Mouse (Mus musculus): Measurements from ENCODE around the gene Slc4a8. TPM values are rescaled to one million over a fixed set of nuclear protein-coding genes. Genes with fewer than 3 reads are reported as not detected.
"Not testable (repeated sequence)": the region's sequence is repeated elsewhere in the genome, so short reads cannot be mapped to it uniquely, and the experiment has no call there.

Slc4a8 gene
- polyA plus RNA-seq, 1 experiment, result not detected

GRCm38 (mm10) chr15:100761036-100761418 is 520 bp upstream of the Slc4a8 start:
- 12% methylated on average over 9 of the region's 9 CpGs for WGBS
- Histone ChIP-seq H3K4me3 (ENCODE audit: insufficient read depth, low read depth, low read length) (peak overlapping the region; percentile 76), H3K4me1 (ENCODE audit: control insufficient read depth, insufficient read depth, low read length) (peaks cover 17% of the 10 kb centered on the region), H3K27ac (ENCODE audit: insufficient read depth, low read depth, low read length) (peak overlapping the region; percentile 52; the same call in 1 of the 2 replicates)
- TF ChIP-seq CTCF (IDR thresholded peaks at IDR 0.05; ENCODE audit: insufficient read depth, low read depth, low read length) (no peak), POLR2A (IDR thresholded peaks at IDR 0.05; ENCODE audit: insufficient read depth, low read depth, low read length) (no peak)

- H3K4me3 ChIP-seq (ENCODE audit: insufficient read depth, low read depth, low read length), result peak overlapping the region; percentile 76
- H3K27ac ChIP-seq (ENCODE audit: insufficient read depth, low read depth, low read length), result no peak overlapping the region
- 16% methylated on average over 8 of the region's 8 CpGs for WGBS
- TF ChIP-seq CTCF (IDR thresholded peaks at IDR 0.05; ENCODE audit: insufficient read depth, low read depth, low read length), result no peak
- TF ChIP-seq POLR2A (IDR thresholded peaks at IDR 0.05; ENCODE audit: insufficient read depth, low read depth, low read length), result no peak
- peaks cover 24% of the 10 kb centered on the region for H3K4me1 ChIP-seq (ENCODE audit: control insufficient read depth, insufficient read depth, low read length)
These were observed 1.1 kb downstream of the Slc4a8 start for GRCm38 (mm10) chr15:100762649-100763048.

- H3K4me1 ChIP-seq (ENCODE audit: control insufficient read depth, insufficient read depth, low read length), result peaks cover 22% of the 10 kb centered on the region
- TF ChIP-seq CTCF (IDR thresholded peaks at IDR 0.05; ENCODE audit: insufficient read depth, low read depth, low read length) (no peak), POLR2A (IDR thresholded peaks at IDR 0.05; ENCODE audit: insufficient read depth, low read depth, low read length) (no peak)
- no peak overlapping the region for H3K27ac ChIP-seq (ENCODE audit: insufficient read depth, low read depth, low read length)
- H3K4me3 ChIP-seq (ENCODE audit: insufficient read depth, low read depth, low read length), result no peak overlapping the region
- 89% methylated on average over 16 of the region's 16 CpGs for WGBS
These were observed 2.8 kb downstream of the Slc4a8 start for GRCm38 (mm10) chr15:100764163-100764951.

- no peak overlapping the region for H3K4me3 ChIP-seq (ENCODE audit: insufficient read depth, low read depth, low read length)
- H3K27ac ChIP-seq (ENCODE audit: insufficient read depth, low read depth, low read length), result no peak overlapping the region
- peaks cover 20% of the 10 kb centered on the region for H3K4me1 ChIP-seq (ENCODE audit: control insufficient read depth, insufficient read depth, low read length)
- 66% methylated on average over 9 of the region's 9 CpGs for WGBS
- TF ChIP-seq POLR2A (IDR thresholded peaks at IDR 0.05; ENCODE audit: insufficient read depth, low read depth, low read length) (no peak), CTCF (IDR thresholded peaks at IDR 0.05; ENCODE audit: insufficient read depth, low read depth, low read length) (no peak)
These were observed 5.3 kb downstream of the Slc4a8 start for GRCm38 (mm10) chr15:100766826-100767225.

- Histone ChIP-seq H3K27ac (ENCODE audit: insufficient read depth, low read depth, low read length) (no peak overlapping the region), H3K4me3 (ENCODE audit: insufficient read depth, low read depth, low read length) (no peak overlapping the region), H3K4me1 (ENCODE audit: control insufficient read depth, insufficient read depth, low read length) (peaks cover 18% of the 10 kb centered on the region)
- 91% methylated on average over 13 of the region's 13 CpGs for WGBS
- TF ChIP-seq CTCF (IDR thresholded peaks at IDR 0.05; ENCODE audit: insufficient read depth, low read depth, low read length), result no peak
- no peak for TF ChIP-seq POLR2A (IDR thresholded peaks at IDR 0.05; ENCODE audit: insufficient read depth, low read depth, low read length)
These were observed 6.3 kb downstream of the Slc4a8 start for GRCm38 (mm10) chr15:100767851-100768250.

- WGBS, result 94% methylated on average over 4 of the region's 4 CpGs
- H3K27ac ChIP-seq (ENCODE audit: insufficient read depth, low read depth, low read length); H3K4me3 ChIP-seq (ENCODE audit: insufficient read depth, low read depth, low read length): not testable (repeated sequence)
- H3K4me1 ChIP-seq (ENCODE audit: control insufficient read depth, insufficient read depth, low read length), result peaks cover 10% of the 10 kb centered on the region
These were observed 7.5 kb downstream of the Slc4a8 start for GRCm38 (mm10) chr15:100769023-100769422.

GRCm38 (mm10) chr15:100770338-100770737 is 8.8 kb downstream of the Slc4a8 start:
- Histone ChIP-seq H3K4me3 (ENCODE audit: insufficient read depth, low read depth, low read length) (no peak overlapping the region), H3K4me1 (ENCODE audit: control insufficient read depth, insufficient read depth, low read length) (peaks cover 13% of the 10 kb centered on the region), H3K27ac (ENCODE audit: insufficient read depth, low read depth, low read length) (no peak overlapping the region)
- 96% methylated on average over 5 of the region's 5 CpGs for WGBS
- TF ChIP-seq POLR2A (IDR thresholded peaks at IDR 0.05; ENCODE audit: insufficient read depth, low read depth, low read length) (no peak), CTCF (IDR thresholded peaks at IDR 0.05; ENCODE audit: insufficient read depth, low read depth, low read length) (no peak)

GRCm38 (mm10) chr15:100772685-100773084 is 11.1 kb downstream of the Slc4a8 start:
- H3K4me3 ChIP-seq (ENCODE audit: insufficient read depth, low read depth, low read length), result no peak overlapping the region
- peaks cover 24% of the 10 kb centered on the region for H3K4me1 ChIP-seq (ENCODE audit: control insufficient read depth, insufficient read depth, low read length)
- no peak for TF ChIP-seq CTCF (IDR thresholded peaks at IDR 0.05; ENCODE audit: insufficient read depth, low read depth, low read length)
- no peak for TF ChIP-seq POLR2A (IDR thresholded peaks at IDR 0.05; ENCODE audit: insufficient read depth, low read depth, low read length)
- WGBS, result 88% methylated on average over 4 of the region's 4 CpGs
- H3K27ac ChIP-seq (ENCODE audit: insufficient read depth, low read depth, low read length), result no peak overlapping the region

GRCm38 (mm10) chr15:100773859-100774258 is 12.3 kb downstream of the Slc4a8 start:
- whole genome bisulfite sequencing, result over 99% methylated on average over 6 of the region's 6 CpGs
- not testable (repeated sequence) for H3K4me3 ChIP-seq (ENCODE audit: insufficient read depth, low read depth, low read length); H3K27ac ChIP-seq (ENCODE audit: insufficient read depth, low read depth, low read length)
- peaks cover 28% of the 10 kb centered on the region for H3K4me1 ChIP-seq (ENCODE audit: control insufficient read depth, insufficient read depth, low read length)
